Mouse (Mus musculus): Measurements from ENCODE around the gene Cog3. TPM values are rescaled to one million over a fixed set of nuclear protein-coding genes. Genes with fewer than 3 reads are reported as not detected.
"Not testable (repeated sequence)": the region's sequence is repeated elsewhere in the genome, so short reads cannot be mapped to it uniquely, and the experiment has no call there.

Gene Cog3
- polyA plus RNA-seq, 1 experiment from 2014 or later, result 19.3 TPM

DNA sequence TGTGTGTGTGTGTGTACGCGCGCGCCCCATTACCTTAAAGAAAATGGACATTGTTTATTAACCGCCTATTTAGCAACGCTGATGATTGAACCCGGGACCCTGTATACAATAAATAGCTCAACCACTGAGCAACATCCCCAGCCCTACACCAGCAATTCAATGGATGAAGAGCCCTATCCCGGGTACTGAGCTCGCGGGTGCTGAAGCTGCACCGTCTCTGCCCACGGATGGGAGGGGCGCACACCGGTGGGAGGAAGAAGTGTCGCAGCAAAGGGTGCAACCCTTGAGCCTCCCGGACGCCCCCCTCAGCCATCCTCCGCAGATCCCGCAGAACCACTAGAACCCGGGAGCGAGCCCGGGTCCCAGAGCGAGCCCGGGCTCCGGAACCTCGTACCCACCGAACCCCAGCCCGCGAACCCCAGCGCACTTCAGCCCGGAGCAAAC, 32.1 kb upstream of the Cog3 start:
- peak; percentile 76 for ATAC-seq
- peak overlapping the region; percentile 74 for H3K4me3 ChIP-seq
- no peaks in the 10 kb centered on the region for H3K9me3 ChIP-seq (replicated peaks)
- under 1% methylated on average over 30 of the region's 31 CpGs for WGBS
- peak overlapping the region; percentile 88 for H3K9ac ChIP-seq
- peaks cover 14% of the 10 kb centered on the region for H3K27me3 ChIP-seq
- H3K4me2 ChIP-seq, result peak overlapping the region; percentile 69
- peak overlapping the region; percentile 92 for H3K27ac ChIP-seq
- H3K36me3 ChIP-seq (ENCODE audit: poor library complexity, severe bottlenecking), result 0 out of 2 replicates have a peak, but pooled peaks cover 6% of the 10 kb centered on the region
- H3K4me1 ChIP-seq, result peaks cover 7% of the 10 kb centered on the region

DNA sequence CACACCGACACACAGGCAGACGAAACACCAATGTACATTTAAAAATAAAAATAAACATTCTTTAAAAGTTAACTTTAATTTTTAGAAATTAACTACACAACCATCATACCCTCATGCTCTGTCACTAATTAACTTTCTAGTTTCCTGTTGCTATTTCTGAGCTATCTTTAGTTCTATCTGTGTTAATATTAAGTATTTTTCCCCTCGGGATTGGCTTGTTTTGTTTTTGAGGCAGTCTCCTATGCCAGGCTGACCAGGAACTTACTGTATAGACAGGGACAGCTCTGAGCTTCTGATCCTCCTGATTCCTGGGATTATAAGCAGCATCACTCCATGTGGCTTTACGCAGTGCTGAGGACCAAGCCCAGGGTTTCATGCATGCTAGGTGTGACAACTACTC, 25.6 kb upstream of the Cog3 start:
- H3K27me3 ChIP-seq, result no peaks in the 10 kb centered on the region
- H3K9me3 ChIP-seq (replicated peaks), result no peaks in the 10 kb centered on the region
- no peak for ATAC-seq
- H3K36me3 ChIP-seq (ENCODE audit: poor library complexity, severe bottlenecking), result peaks cover 30% of the 10 kb centered on the region
- no peak overlapping the region for H3K4me3 ChIP-seq
- WGBS, result 88% methylated on average over 4 of the region's 4 CpGs
- no peaks in the 10 kb centered on the region for H3K4me1 ChIP-seq
- no peak overlapping the region for H3K4me2 ChIP-seq
- no peak overlapping the region for H3K9ac ChIP-seq
- H3K27ac ChIP-seq, result no peak overlapping the region

DNA sequence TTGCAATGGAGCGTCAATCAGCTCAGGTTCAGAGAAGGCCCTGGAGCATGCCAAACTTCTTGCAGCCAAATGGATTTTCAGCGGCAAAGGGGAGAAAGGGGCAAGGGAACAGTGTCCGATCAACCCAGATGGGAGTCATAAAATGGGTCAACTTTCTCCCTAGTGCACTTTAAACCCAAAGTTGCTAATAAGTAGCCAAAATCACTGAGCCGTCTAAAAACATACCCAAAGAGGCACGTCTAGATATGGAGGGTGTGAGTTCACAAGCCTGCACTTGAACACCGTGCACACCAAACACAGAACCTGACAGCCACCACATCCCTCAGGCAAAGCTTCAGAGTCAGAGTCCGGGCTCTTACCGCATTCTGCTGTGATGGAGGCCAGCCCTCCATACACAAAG, 22.3 kb upstream of the Cog3 start:
- Histone ChIP-seq H3K4me2 (no peak overlapping the region), H3K36me3 (ENCODE audit: poor library complexity, severe bottlenecking) (peaks cover 45% of the 10 kb centered on the region), H3K27me3 (no peaks in the 10 kb centered on the region), H3K4me1 (no peaks in the 10 kb centered on the region), H3K9ac (no peak overlapping the region), H3K4me3 (no peak overlapping the region), H3K9me3 (replicated peaks) (no peaks in the 10 kb centered on the region), H3K27ac (no peak overlapping the region)
- 94% methylated on average over 8 of the region's 8 CpGs for whole genome bisulfite sequencing
- no peak for ATAC-seq

DNA sequence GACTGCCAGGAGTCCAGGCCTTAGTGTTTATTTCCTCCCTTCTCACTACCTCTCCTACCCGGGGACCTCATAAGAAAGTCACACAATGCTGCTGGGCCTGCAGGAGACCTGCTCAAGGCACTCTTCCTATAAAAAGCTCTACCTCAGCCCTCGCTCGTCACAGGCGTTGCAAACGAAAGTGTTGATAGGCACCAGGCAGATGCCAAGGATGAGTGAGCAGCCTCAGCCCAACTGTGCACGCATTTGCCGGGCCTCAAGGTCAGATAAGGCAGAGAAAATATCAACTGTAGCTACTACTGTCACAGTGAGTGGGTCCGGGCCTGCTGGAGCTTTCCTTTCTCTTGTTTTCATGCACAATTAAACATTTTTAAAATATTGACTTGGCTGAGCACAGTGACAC, 19.1 kb upstream of the Cog3 start:
- Histone ChIP-seq H3K4me2 (no peak overlapping the region), H3K27me3 (no peaks in the 10 kb centered on the region), H3K4me3 (no peak overlapping the region), H3K36me3 (ENCODE audit: poor library complexity, severe bottlenecking) (peaks cover 57% of the 10 kb centered on the region), H3K4me1 (no peaks in the 10 kb centered on the region), H3K9ac (no peak overlapping the region), H3K9me3 (replicated peaks) (no peaks in the 10 kb centered on the region), H3K27ac (no peak overlapping the region)
- no peak for ATAC-seq
- WGBS, result 90% methylated on average over 8 of the region's 8 CpGs

DNA sequence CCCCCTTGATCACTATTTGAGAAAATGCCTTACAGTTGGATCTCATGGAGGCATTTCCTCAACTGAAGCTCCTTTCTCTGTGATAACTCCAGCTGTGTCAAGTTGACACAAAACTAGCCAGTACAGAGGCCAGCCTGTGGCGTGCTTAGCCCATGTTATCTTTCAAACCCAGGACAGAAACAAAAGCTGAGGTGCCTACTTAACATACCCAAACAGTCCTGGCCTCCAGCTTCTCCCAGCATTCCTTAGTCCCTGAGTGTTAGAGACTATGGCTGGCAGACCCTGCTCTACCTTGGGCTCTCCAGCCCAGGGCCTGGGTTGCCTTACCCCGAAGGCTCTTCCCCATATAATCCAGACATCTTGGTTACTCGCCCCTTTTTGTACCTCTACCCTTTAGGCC, 18.1 kb upstream of the Cog3 start:
- H3K4me3 ChIP-seq; ATAC-seq; H3K4me1 ChIP-seq; H3K9ac ChIP-seq; H3K4me2 ChIP-seq; H3K27me3 ChIP-seq; H3K27ac ChIP-seq; H3K9me3 ChIP-seq (replicated peaks): not testable (repeated sequence)
- peaks cover 57% of the 10 kb centered on the region for H3K36me3 ChIP-seq (ENCODE audit: poor library complexity, severe bottlenecking)
- 91% methylated on average over 3 of the region's 3 CpGs for WGBS

DNA sequence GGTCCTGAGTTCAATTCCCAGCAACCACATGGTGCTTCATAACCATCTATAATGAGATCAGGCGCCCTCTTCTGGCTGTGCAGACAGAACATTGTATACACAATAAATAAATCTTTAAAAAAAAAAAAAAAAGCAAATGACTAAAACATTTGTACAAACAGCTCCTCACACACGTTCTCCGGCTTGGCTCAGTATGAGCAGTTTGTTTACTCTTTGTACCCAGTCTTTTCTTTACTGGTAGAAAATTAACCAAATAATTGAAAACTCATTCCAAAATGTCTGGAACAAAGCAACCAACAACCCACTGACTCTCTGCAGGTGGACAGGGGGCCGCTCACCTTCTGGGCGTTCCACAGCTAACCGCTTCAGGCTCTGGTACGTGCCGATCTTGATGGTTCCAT, 16.8 kb upstream of the Cog3 start:
- H3K4me1 ChIP-seq, result peaks cover 3% of the 10 kb centered on the region; the same call in 1 of the 2 replicates
- no peak overlapping the region for H3K4me3 ChIP-seq
- peaks cover 55% of the 10 kb centered on the region for H3K36me3 ChIP-seq (ENCODE audit: poor library complexity, severe bottlenecking)
- H3K9ac ChIP-seq, result no peak overlapping the region
- ATAC-seq, result no peak
- H3K27ac ChIP-seq, result no peak overlapping the region
- no peaks in the 10 kb centered on the region for H3K27me3 ChIP-seq
- no peaks in the 10 kb centered on the region for H3K9me3 ChIP-seq (replicated peaks)
- H3K4me2 ChIP-seq, result no peak overlapping the region
- WGBS, result 91% methylated on average over 8 of the region's 8 CpGs

DNA sequence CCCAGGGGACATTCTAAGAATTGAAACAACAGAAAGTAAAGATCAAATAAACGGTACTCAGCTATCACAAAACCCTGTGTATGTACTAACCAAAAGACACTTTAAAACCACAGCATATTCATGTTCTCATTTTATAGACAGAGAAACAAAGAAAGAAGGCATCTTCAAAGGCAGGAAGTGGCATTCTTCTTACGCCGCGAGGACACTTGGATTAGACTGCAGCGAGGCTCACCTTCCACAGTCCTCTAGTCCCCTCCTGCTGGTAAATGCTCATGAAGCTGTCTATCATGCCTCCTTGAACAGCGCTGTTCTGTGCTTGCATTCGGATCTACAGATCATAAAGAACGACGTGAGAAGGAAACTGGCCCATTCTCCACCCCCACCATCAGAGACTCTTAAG, 15.0 kb upstream of the Cog3 start:
- H3K36me3 ChIP-seq (ENCODE audit: poor library complexity, severe bottlenecking), result peaks cover 67% of the 10 kb centered on the region
- no peak for ATAC-seq

DNA sequence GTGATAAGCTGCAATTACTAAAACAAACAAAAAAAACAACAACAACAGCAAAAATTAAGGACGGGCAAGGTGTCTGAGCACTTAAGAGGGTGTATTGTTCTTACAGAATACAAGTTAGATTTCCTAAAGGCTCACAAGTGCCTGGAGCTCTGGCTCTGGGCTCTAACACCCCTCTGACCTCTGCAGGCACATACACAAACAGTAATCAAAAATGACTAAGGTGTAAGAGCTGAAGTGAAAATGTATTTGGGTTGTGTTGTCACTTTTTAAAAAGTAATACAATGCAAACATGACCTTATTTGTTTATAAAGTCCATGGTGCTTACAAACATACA, 13.9 kb upstream of the Cog3 start:
- peaks cover 64% of the 10 kb centered on the region for H3K36me3 ChIP-seq (ENCODE audit: poor library complexity, severe bottlenecking)
- ATAC-seq, result no peak; the same call in 1 of the 2 replicates
- no peak overlapping the region for H3K27ac ChIP-seq
- no peaks in the 10 kb centered on the region for H3K27me3 ChIP-seq
- no peaks in the 10 kb centered on the region for H3K9me3 ChIP-seq (replicated peaks)
- H3K4me3 ChIP-seq, result no peak overlapping the region
- no peak overlapping the region for H3K9ac ChIP-seq
- no peak overlapping the region for H3K4me2 ChIP-seq
- peaks cover 3% of the 10 kb centered on the region; the same call in 1 of the 2 replicates for H3K4me1 ChIP-seq
- WGBS, result 6% methylated on average over 1 of the region's 1 CpGs

More for the DNA sequence above, 15.0 kb upstream of the Cog3 start:
- Histone ChIP-seq H3K9ac (no peak overlapping the region), H3K9me3 (replicated peaks) (no peaks in the 10 kb centered on the region), H3K4me1 (peaks cover 3% of the 10 kb centered on the region; the same call in 1 of the 2 replicates), H3K4me3 (no peak overlapping the region), H3K4me2 (no peak overlapping the region), H3K27me3 (no peaks in the 10 kb centered on the region), H3K27ac (no peak overlapping the region)
- 80% methylated on average over 9 of the region's 9 CpGs for WGBS

DNA sequence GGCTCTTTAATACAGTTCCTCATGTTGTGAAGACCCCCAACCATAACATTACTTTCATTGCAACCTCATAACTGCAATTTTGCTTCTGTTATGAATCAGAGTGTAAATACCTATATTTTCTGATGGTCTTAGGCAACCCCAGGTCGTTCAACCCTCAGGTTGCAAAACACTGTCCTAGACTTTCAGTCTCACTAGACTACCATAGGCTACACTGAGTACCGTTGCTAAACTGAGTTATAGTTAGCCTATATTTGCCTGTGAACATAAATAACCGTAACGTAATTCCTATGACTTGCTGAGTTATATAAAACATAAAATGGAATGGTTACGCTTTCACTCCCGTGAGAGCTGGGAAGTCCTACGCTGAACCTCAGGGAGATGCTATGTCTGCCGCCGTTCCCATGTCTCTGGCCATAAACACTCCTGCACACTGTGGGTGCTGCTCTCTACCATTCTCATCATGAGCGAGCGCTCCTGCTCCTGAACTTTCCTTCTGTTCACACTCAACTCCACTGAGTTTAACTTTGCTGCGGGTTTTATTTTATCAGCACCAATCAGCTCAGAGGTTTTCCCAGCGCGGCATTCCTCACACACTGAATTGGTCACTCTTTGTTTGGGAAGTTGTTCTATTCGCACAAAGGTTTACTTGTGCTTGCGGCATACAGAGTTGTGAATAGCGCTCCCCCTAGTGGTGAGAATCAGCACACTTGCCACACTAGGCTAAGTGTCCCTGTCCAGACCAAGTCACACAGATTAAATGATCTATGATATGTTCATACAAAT, 13.4 kb upstream of the Cog3 start:
- peak overlapping the region; percentile 40 for H3K4me2 ChIP-seq
- ATAC-seq, result peak; percentile 90
- H3K27ac ChIP-seq, result peak overlapping the region; percentile 73
- WGBS, result 46% methylated on average over 17 of the region's 17 CpGs
- H3K27me3 ChIP-seq, result no peaks in the 10 kb centered on the region
- peak overlapping the region; percentile 48; the same call in 1 of the 2 replicates for H3K9ac ChIP-seq
- H3K4me3 ChIP-seq, result 0 out of 2 replicates have a peak overlapping the region, but pooled peaks have one; percentile 10
- H3K4me1 ChIP-seq, result peaks cover 3% of the 10 kb centered on the region; the same call in 1 of the 2 replicates
- peaks cover 64% of the 10 kb centered on the region for H3K36me3 ChIP-seq (ENCODE audit: poor library complexity, severe bottlenecking)
- H3K9me3 ChIP-seq (replicated peaks), result no peaks in the 10 kb centered on the region

DNA sequence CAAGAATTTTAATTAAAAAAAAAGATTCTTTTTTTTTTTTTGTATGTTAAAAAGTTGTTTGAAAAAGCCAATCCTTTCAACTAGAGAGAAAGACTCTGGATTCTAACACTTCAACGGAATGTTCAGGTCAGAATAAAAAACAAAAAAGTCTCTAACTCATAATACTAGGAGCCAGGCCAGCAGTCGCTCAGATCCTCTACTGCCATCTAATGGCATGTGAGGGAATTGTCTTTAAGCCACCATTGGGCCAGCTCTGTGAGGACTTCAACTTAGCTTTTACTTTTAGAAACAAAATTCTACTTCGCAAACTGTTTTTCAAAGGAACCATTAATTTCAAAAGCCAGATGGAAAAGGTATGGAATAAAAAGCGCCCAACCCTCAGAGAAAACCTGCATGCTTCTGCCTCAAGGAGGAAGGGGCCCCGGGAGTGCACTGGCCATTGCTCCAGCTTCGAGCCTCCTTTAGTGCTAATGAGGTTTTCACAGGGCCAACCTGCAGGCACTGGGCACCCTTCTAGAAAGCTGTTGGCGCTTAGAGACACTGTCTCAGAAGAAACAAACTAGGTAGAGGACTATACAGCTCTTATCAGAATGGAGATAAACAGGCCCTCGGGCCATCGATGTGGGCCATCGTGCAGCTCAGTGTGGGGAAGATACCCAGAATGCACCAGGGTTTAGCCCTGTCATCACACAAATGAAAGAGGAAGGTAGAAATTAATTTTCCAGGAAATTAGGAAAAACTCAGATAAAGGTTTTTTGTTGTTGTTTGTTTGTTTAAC, 6.9 kb upstream of the Cog3 start:
- Histone ChIP-seq H3K4me1 (no peaks in the 10 kb centered on the region), H3K4me3 (no peak overlapping the region), H3K9me3 (replicated peaks) (no peaks in the 10 kb centered on the region), H3K27ac (no peak overlapping the region), H3K36me3 (ENCODE audit: poor library complexity, severe bottlenecking) (peaks cover 37% of the 10 kb centered on the region), H3K4me2 (no peak overlapping the region), H3K9ac (no peak overlapping the region), H3K27me3 (peaks cover 10% of the 10 kb centered on the region)
- WGBS, result 63% methylated on average over 10 of the region's 10 CpGs
- ATAC-seq, result 0 out of 2 replicates have a peak, but pooled peaks have one; percentile 48

DNA sequence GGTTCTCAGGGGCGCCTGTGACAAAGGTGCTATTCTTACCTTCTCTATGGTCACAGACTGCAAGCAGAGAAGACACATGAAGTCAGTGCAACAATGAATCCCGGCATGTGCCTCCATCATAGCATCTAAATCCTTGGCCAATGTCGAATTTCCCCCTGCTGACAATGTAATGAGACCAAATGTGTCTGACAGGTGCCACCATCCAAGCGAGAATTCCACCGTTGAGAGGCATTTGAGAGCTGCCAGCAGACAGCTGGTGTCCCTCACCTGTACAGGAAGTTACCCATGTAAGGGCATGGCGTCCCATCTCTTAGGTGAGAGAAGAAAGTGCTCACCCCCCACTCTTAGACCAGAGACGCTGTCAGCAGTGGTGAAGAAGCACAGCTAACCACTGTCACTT, 4.1 kb upstream of the Cog3 start:
- Histone ChIP-seq H3K9me3 (replicated peaks) (no peaks in the 10 kb centered on the region), H3K4me2 (no peak overlapping the region), H3K27me3 (peaks cover 10% of the 10 kb centered on the region), H3K27ac (no peak overlapping the region), H3K4me3 (no peak overlapping the region), H3K36me3 (ENCODE audit: poor library complexity, severe bottlenecking) (peaks cover 19% of the 10 kb centered on the region), H3K9ac (no peak overlapping the region), H3K4me1 (peaks cover 4% of the 10 kb centered on the region)
- ATAC-seq, result no peak
- 79% methylated on average over 7 of the region's 7 CpGs for WGBS

DNA sequence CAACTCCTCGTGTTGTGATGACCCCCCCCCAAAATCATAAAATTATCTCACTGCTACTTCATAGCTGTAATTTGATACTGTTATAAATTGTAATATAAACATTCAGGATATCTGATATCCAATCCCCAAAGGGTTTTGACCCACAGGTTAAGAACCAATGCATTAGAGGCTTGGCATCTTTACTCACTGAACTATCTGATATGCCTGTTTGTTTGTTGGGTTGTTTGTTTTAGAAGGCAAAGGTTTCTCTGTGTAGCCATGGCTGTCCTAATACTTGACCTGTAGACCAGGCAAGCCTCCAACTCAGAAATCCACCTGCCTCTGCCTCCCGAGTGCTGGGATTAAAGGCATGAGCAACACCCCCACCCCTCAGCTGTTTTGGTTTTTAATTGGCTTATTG, 3.5 kb upstream of the Cog3 start:
- no peak overlapping the region for H3K27ac ChIP-seq
- WGBS, result 84% methylated on average over 2 of the region's 2 CpGs
- peaks cover 15% of the 10 kb centered on the region for H3K36me3 ChIP-seq (ENCODE audit: poor library complexity, severe bottlenecking)
- H3K4me1 ChIP-seq, result peaks cover 10% of the 10 kb centered on the region
- no peak overlapping the region for H3K9ac ChIP-seq
- H3K4me3 ChIP-seq, result no peak overlapping the region
- H3K9me3 ChIP-seq (replicated peaks), result no peaks in the 10 kb centered on the region
- no peak for ATAC-seq
- H3K27me3 ChIP-seq, result peaks cover 10% of the 10 kb centered on the region
- H3K4me2 ChIP-seq, result no peak overlapping the region
